Mouse (Mus musculus) G1E (cell line): ENCODE measurements at regions not wholly inside any gene's neighbourhood (a gene's known extent, or its start where the extent isn't known, plus 50 kb on each side); places are given as distances from the start of the nearest gene placed in this dataset.

Source experiments
- ATAC-seq: 2 replicates; pipeline ENCODE4 v1.8.0; 2016; ENCODE audit warnings: mild to moderate bottlenecking; ENCODE audit not compliant: insufficient number of reproducible peaks, poor library complexity, low FRiP score, severe bottlenecking; ENCODE audit errors: extremely low read depth
- DNase-seq: peaks from one replicate; pipeline ENCODE4 v3.0.0; 2012; ENCODE audit warnings: low spot score
- H3K27me3 ChIP-seq: 2 replicates; pipeline ENCODE4 v1.6.1; 2012; ENCODE audit warnings: mild to moderate bottlenecking, low read length, inconsistent platforms; ENCODE audit not compliant: insufficient read depth
- H3K36me3 ChIP-seq: replicated peaks from 2 replicates; pipeline ENCODE3; 2012; ENCODE audit warnings: mild to moderate bottlenecking, inconsistent platforms
- H3K4me1 ChIP-seq: 2 replicates; pipeline ENCODE4 v1.6.1; 2012; ENCODE audit warnings: low read depth, low read length, inconsistent platforms, mixed read lengths; ENCODE audit not compliant: insufficient read depth
- H3K4me3 ChIP-seq: 2 replicates; pipeline ENCODE4 v1.5.1; 2012; ENCODE audit warnings: low read depth, mild to moderate bottlenecking, inconsistent platforms, low read length, moderate library complexity, mixed read lengths
- H3K9me3 ChIP-seq: replicated peaks from 2 replicates; pipeline ENCODE4 v1.6.1; 2012; ENCODE audit warnings: inconsistent platforms
- CTCF ChIP-seq: IDR thresholded peaks from 2 replicates; pipeline ENCODE4 v1.5.1; 2012; ENCODE audit warnings: low read depth, low read length, inconsistent platforms, mixed read lengths
- GATA1 ChIP-seq: IDR thresholded peaks from 2 replicates; pipeline ENCODE4 v1.6.1; 2012; ENCODE audit warnings: borderline replicate concordance, low read length, inconsistent platforms, mixed read lengths
- GATA2 ChIP-seq: IDR thresholded peaks from 2 replicates; pipeline ENCODE4 v1.6.1; 2012; ENCODE audit warnings: low read depth, low read length, inconsistent platforms, borderline replicate concordance
- POLR2AphosphoS5 ChIP-seq: IDR thresholded peaks from 2 replicates; pipeline ENCODE4 v1.6.1; 2012; ENCODE audit warnings: low read depth, low read length, inconsistent platforms; ENCODE audit not compliant: insufficient replicate concordance
- TAL1 ChIP-seq: conservative IDR thresholded peaks from 2 replicates; pipeline ENCODE4 v1.6.1; 2012; ENCODE audit warnings: low read depth, low read length, inconsistent platforms, mixed read lengths

GRCm38 (mm10) chr3:147121826-147122225 lies 269.7 kb downstream of the Ttll7 start:
- DNase-seq: no peak

DNA sequence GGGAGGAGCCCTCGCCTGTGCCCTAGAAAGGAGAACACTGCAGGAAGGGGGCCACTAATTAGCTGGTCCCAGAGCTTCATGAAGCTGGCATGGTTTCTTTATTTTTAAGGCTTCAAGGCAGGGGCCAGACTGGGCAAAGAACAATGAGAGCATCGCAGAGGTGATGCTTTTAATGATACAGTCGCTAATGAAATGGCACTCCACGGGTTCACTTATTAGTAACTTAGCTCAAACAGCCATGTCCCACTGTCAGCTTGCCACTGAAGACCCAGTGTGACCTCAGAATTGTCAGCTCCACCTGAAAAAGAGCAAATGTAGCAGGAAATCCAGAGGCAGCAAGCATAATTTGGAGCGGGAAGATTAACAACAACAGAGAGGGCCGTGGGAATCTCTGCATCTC lies 275.6 kb downstream of the Ttll7 start:
- Histone ChIP-seq H3K9me3 (peaks cover 42% of the 10 kb centered on the region), H3K36me3 (no peaks in the 10 kb centered on the region), H3K4me1 (no peaks in the 10 kb centered on the region), H3K4me3 (no peak overlapping the region), H3K27me3 (no peaks in the 10 kb centered on the region)
- DNase-seq (no peak), ATAC-seq (no peak)
- TF ChIP-seq GATA1 (no peak), CTCF (no peak), TAL1 (no peak), POLR2AphosphoS5 (no peak), GATA2 (no peak)

More at GRCm38 (mm10) chr3:147121826-147122225, 269.7 kb downstream of the Ttll7 start:
- Histone ChIP-seq H3K4me3 (no peak overlapping the region), H3K4me1 (no peaks in the 10 kb centered on the region), H3K27me3 (no peaks in the 10 kb centered on the region), H3K36me3 (no peaks in the 10 kb centered on the region), H3K9me3 (peaks cover 36% of the 10 kb centered on the region)
- no peak for TF ChIP-seq CTCF
- no peak for TF ChIP-seq GATA1
- no peak for TF ChIP-seq TAL1
- no peak for TF ChIP-seq POLR2AphosphoS5
- no peak for TF ChIP-seq GATA2
- ATAC-seq: no peak

GRCm38 (mm10) chr3:147132830-147133229 lies 280.7 kb downstream of the Ttll7 start:
- H3K27me3 ChIP-seq: no peaks in the 10 kb centered on the region
- TF ChIP-seq GATA1 (no peak), GATA2 (no peak), CTCF (no peak)
- no peak overlapping the region for H3K4me3 ChIP-seq
- ATAC-seq (no peak), DNase-seq (no peak)
- no peaks in the 10 kb centered on the region for H3K4me1 ChIP-seq
- peaks cover 43% of the 10 kb centered on the region for H3K9me3 ChIP-seq
- no peaks in the 10 kb centered on the region for H3K36me3 ChIP-seq

- H3K4me1 ChIP-seq: no peaks in the 10 kb centered on the region
- DNase-seq (no peak), ATAC-seq (no peak)
- TF ChIP-seq POLR2AphosphoS5: no peak
- TF ChIP-seq CTCF: no peak
- TF ChIP-seq GATA2: no peak
- TF ChIP-seq TAL1: no peak
- no peak for TF ChIP-seq GATA1
- no peak overlapping the region for H3K4me3 ChIP-seq
- peaks cover 41% of the 10 kb centered on the region for H3K9me3 ChIP-seq
- H3K36me3 ChIP-seq: no peaks in the 10 kb centered on the region
- no peaks in the 10 kb centered on the region for H3K27me3 ChIP-seq
These were observed 281.2 kb downstream of the Ttll7 start for GRCm38 (mm10) chr3:147133408-147133807.

DNA sequence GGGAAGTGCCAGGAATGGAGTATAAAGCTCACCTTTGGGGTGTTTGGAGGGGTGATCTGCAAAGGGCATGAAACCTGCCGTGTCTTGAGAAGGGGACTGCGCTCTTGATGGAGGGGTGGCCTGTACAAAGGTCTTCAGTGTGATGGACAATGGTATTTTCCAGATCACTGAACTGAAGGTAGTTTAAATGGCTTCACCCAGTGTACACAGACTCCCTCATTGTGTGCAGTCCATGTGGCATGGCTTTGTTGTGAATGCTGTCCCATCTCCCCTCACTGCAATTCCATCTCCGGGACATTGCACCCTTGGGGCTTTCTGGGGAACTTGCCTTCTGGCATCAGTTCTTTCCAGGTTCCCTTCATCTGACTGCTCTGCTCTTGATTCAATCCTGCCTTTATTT lies 288.2 kb downstream of the Ttll7 start:
- no peaks in the 10 kb centered on the region for H3K36me3 ChIP-seq
- peaks cover 32% of the 10 kb centered on the region for H3K9me3 ChIP-seq
- no peaks in the 10 kb centered on the region for H3K27me3 ChIP-seq
- DNase-seq (no peak), ATAC-seq (no peak)
- TF ChIP-seq GATA2 (no peak), TAL1 (no peak), CTCF (no peak), GATA1 (no peak), POLR2AphosphoS5 (no peak)
- H3K4me1 ChIP-seq: no peaks in the 10 kb centered on the region
- no peak overlapping the region for H3K4me3 ChIP-seq

DNA sequence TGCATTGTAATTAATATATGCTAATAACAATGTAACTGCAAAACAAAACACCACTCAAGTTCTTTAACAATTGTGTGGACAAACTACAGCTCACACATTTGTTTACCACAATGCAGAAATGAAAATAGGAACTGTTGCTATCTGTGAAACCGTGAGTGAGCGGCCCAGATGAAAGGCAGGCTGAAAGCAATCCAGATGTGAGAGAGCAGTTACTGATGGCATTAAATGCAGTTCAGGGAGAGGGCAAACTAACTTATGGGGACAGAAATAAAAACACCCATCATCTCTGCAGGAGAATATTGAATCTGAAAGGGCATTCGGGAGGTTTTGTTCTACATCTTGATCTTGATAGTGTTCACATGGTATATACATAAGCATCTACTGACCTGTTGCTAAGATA lies 301.3 kb downstream of the Ttll7 start:
- Histone ChIP-seq H3K36me3 (no peaks in the 10 kb centered on the region), H3K9me3 (peaks cover 26% of the 10 kb centered on the region), H3K4me3 (no peak overlapping the region), H3K27me3 (no peaks in the 10 kb centered on the region), H3K4me1 (no peaks in the 10 kb centered on the region)
- no peak for ATAC-seq
- DNase-seq: no peak
- TF ChIP-seq TAL1 (no peak), GATA2 (no peak), GATA1 (no peak), CTCF (no peak), POLR2AphosphoS5 (no peak)

DNA sequence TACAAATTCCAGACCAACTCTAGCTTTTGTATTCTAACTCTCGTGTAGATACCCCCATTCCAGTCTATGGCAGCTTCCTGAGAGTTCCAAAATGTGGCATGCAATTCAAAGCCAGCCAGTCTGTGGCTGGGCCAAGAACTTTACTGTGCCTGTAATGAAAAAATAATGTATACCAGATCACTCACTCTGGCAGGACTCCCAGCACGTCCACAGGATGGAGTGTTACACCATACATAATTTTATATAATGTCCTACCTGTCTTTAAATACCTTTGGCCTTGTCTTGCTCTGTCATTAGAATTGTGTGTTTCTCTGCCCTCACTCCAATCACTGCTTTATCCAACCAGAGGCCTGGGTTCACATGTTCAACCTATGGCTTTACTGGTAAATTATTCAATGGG lies 301.8 kb downstream of the Ttll7 start:
- ATAC-seq: no peak

More for the DNA sequence above, 301.8 kb downstream of the Ttll7 start:
- no peaks in the 10 kb centered on the region for H3K36me3 ChIP-seq
- H3K9me3 ChIP-seq: peaks cover 26% of the 10 kb centered on the region
- H3K4me3 ChIP-seq: no peak overlapping the region
- TF ChIP-seq GATA1 (no peak), TAL1 (no peak), CTCF (no peak), GATA2 (no peak), POLR2AphosphoS5 (no peak)
- H3K27me3 ChIP-seq: no peaks in the 10 kb centered on the region
- no peaks in the 10 kb centered on the region for H3K4me1 ChIP-seq
- no peak for DNase-seq
